Comparison of ENCODE assay signal across 10 mouse cellular contexts in the genomic region with DNA sequence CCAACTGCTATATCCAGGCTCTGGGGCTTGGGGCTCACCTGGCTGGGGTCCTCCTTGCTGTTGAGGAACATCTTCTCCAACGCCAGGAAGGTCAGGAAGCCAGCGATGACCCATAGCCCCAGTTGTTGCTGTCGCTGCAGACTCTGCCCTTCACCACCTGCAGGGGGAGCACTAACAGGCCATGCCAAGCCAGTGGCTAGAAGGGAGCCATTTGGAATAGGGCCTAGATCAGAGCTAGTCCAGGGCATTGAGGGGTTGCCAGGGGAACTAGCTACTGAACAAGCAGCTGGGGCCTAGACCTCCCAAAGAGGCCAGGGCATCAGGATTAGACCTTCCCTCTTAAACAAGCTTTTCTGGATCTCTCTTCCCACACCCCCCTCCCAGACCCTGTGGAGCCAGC. TPM values are rescaled to one million over a fixed set of nuclear protein-coding genes. Genes with fewer than 3 reads are reported as not detected.
DNase-seq lines count a peak whose midpoint lies in the region; ATAC-seq lines count a peak whose summit lies in the region.
"Had no signal": no experiment of that assay in that cellular context is flagged by ENCODE, and none has a peak within 500 bp of the region (broad histone marks: within the 10 kb centered on the region; RNA-seq: fewer than 3 reads in every experiment).

No protein-coding gene starts in this region.

- no peak overlapping the region for H3K4me2 ChIP-seq in midbrain, embryonic 11.5 days
- H3K4me2 ChIP-seq in intestine, embryonic 15.5 days (replicated peaks) = no peak overlapping the region
- H3K4me2 ChIP-seq: liver, embryonic 15.5 days; stomach, embryonic 15.5 days had no signal

- H3K36me3 ChIP-seq in midbrain, embryonic 10.5 days = peaks cover 63% of the 10 kb centered on the region
- peaks cover 9% of the 10 kb centered on the region for H3K36me3 ChIP-seq in midbrain, embryonic 11.5 days (ENCODE audit: control insufficient read depth, insufficient read depth, low read length)
- peaks cover 22% of the 10 kb centered on the region for H3K36me3 ChIP-seq in intestine, embryonic 15.5 days

- no peaks in the 10 kb centered on the region for H3K9me3 ChIP-seq in midbrain, embryonic 10.5 days (replicated peaks)
- H3K9me3 ChIP-seq in midbrain, embryonic 11.5 days (ENCODE audit: control insufficient read depth, low read length) = no peaks in the 10 kb centered on the region
- H3K9me3 ChIP-seq in intestine, embryonic 15.5 days = no peaks in the 10 kb centered on the region
- H3K9me3 ChIP-seq: liver, embryonic 15.5 days; stomach, embryonic 15.5 days had no signal

- no peak overlapping the region for H3K4me3 ChIP-seq in midbrain, embryonic 10.5 days
- no peak overlapping the region for H3K4me3 ChIP-seq in midbrain, embryonic 11.5 days (ENCODE audit: low read depth, low read length)
- no peak overlapping the region for H3K4me3 ChIP-seq in intestine, embryonic 15.5 days (replicated peaks)
- H3K4me3 ChIP-seq: liver, embryonic 15.5 days; stomach, embryonic 15.5 days had no signal

- no peak for ATAC-seq in cerebellum, adult (ENCODE audit: insufficient number of reproducible peaks, low FRiP score, low TSS enrichment)
- no peak for ATAC-seq in midbrain, embryonic 11.5 days (ENCODE audit: low FRiP score)
- ATAC-seq in monocyte, adult 5-6 weeks (replicated peaks; ENCODE audit: insufficient number of reproducible peaks, low FRiP score, low TSS enrichment, poor library complexity, severe bottlenecking) = 0 out of 2 replicates have a peak, but pooled peaks have one; percentile 14
- no peak for ATAC-seq in intestine, embryonic 15.5 days

- H3K27ac ChIP-seq in midbrain, embryonic 10.5 days (replicated peaks) = no peak overlapping the region
- no peak overlapping the region for H3K27ac ChIP-seq in midbrain, embryonic 11.5 days (ENCODE audit: low read depth, low read length)
- no peak overlapping the region for H3K27ac ChIP-seq in intestine, embryonic 15.5 days
- H3K27ac ChIP-seq: liver, embryonic 15.5 days; stomach, embryonic 15.5 days had no signal

- H3K27me3 ChIP-seq in midbrain, embryonic 10.5 days (ENCODE audit: low read depth, poor library complexity, severe bottlenecking) = 0 out of 2 replicates have a peak, but pooled peaks cover 5% of the 10 kb centered on the region
- H3K27me3 ChIP-seq in midbrain, embryonic 11.5 days (ENCODE audit: control insufficient read depth, insufficient read depth, low read length) = no peaks in the 10 kb centered on the region
- no peaks in the 10 kb centered on the region for H3K27me3 ChIP-seq in intestine, embryonic 15.5 days (replicated peaks)
- H3K27me3 ChIP-seq: liver, embryonic 15.5 days; stomach, embryonic 15.5 days had no signal

- H3K4me1 ChIP-seq in midbrain, embryonic 10.5 days = peaks cover 23% of the 10 kb centered on the region
- peaks cover 11% of the 10 kb centered on the region for H3K4me1 ChIP-seq in midbrain, embryonic 11.5 days (ENCODE audit: control insufficient read depth, insufficient read depth, low read length)
- H3K4me1 ChIP-seq in intestine, embryonic 15.5 days (replicated peaks) = peaks cover 21% of the 10 kb centered on the region; the same call in 1 of the 2 replicates

- DNase-seq in cerebellum, adult 11 months = peak; percentile 34
- DNase-seq in midbrain, embryonic 10.5 days (ENCODE audit: low spot score) = peak; percentile 44
- no peak for DNase-seq in midbrain, embryonic 11.5 days (ENCODE audit: low spot score, missing footprints)
- peak; percentile 72 for DNase-seq in brain, adult 2 months (ENCODE audit: low read depth, low spot score)
- peak; percentile 69 for DNase-seq in kidney, adult 9 months

- WGBS in midbrain, embryonic 10.5 days = 51% methylated on average over 3 of the region's 3 CpGs
- 57% methylated on average over 3 of the region's 3 CpGs for WGBS in midbrain, embryonic 11.5 days
- WGBS in intestine, embryonic 15.5 days = 48% methylated on average over 3 of the region's 3 CpGs

- H3K9ac ChIP-seq in midbrain, embryonic 11.5 days (ENCODE audit: low read length) = no peak overlapping the region
- no peak overlapping the region for H3K9ac ChIP-seq in intestine, embryonic 15.5 days
- H3K9ac ChIP-seq: liver, embryonic 15.5 days; stomach, embryonic 15.5 days had no signal

RNA-seq across cellular contexts. Expression of a gene that starts 4.7 kb away (rescaled TPM):
- polyA plus RNA-seq in midbrain, embryonic 10.5 days (2016; fragmentation: Nextera tagmentation; extraction: Ambion mirVana) = 20.5 and 26.3 TPM in 2 replicates
- 16.6 and 18.9 TPM in 2 replicates for polyA plus RNA-seq in midbrain, embryonic 11.5 days (2014; fragmentation: Nextera tagmentation; extraction: Ambion mirVana)
- total RNA-seq in monocyte, adult 5-6 weeks (2017) = 15.6 to 33.3 TPM (median 26.7 TPM) in 3 replicates
- 26.5 and 32.4 TPM in 2 replicates for polyA plus RNA-seq in intestine, embryonic 15.5 days (2015; fragmentation: Nextera tagmentation; extraction: Ambion mirVana)

RNA-seq across cellular contexts. Expression of a gene that starts 11.7 kb away (rescaled TPM):
- 363 TPM in 2 replicates for polyA plus RNA-seq in midbrain, embryonic 10.5 days (2016; fragmentation: Nextera tagmentation; extraction: Ambion mirVana)
- polyA plus RNA-seq in midbrain, embryonic 11.5 days (2014; fragmentation: Nextera tagmentation; extraction: Ambion mirVana) = 364 and 369 TPM in 2 replicates
- 235 to 255 TPM (median 248 TPM) in 3 replicates for total RNA-seq in monocyte, adult 5-6 weeks (2017)
- 232 and 236 TPM in 2 replicates for polyA plus RNA-seq in intestine, embryonic 15.5 days (2015; fragmentation: Nextera tagmentation; extraction: Ambion mirVana)

RNA-seq across cellular contexts. Expression of a gene that starts 16.6 kb away (rescaled TPM):
- 3.6 and 5.6 TPM in 2 replicates for polyA plus RNA-seq in midbrain, embryonic 10.5 days (2016; fragmentation: Nextera tagmentation; extraction: Ambion mirVana)
- polyA plus RNA-seq in midbrain, embryonic 11.5 days (2014; fragmentation: Nextera tagmentation; extraction: Ambion mirVana) = 4.0 and 4.5 TPM in 2 replicates
- total RNA-seq in monocyte, adult 5-6 weeks (2017) = 306 to 616 TPM (median 505 TPM) in 3 replicates
- polyA plus RNA-seq in intestine, embryonic 15.5 days (2015; fragmentation: Nextera tagmentation; extraction: Ambion mirVana) = 7.9 and 8.9 TPM in 2 replicates

RNA-seq across cellular contexts. Expression of a gene that starts 30.1 kb away (rescaled TPM):
- polyA plus RNA-seq in midbrain, embryonic 10.5 days (2016; fragmentation: Nextera tagmentation; extraction: Ambion mirVana) = 1.7 and 2.0 TPM in 2 replicates
- polyA plus RNA-seq in midbrain, embryonic 11.5 days (2014; fragmentation: Nextera tagmentation; extraction: Ambion mirVana) = 0.63 and 0.98 TPM in 2 replicates
- 4.3 TPM in 1 of 3 replicates, not detected in the others for total RNA-seq in monocyte, adult 5-6 weeks (2017)
- polyA plus RNA-seq in intestine, embryonic 15.5 days (2015; fragmentation: Nextera tagmentation; extraction: Ambion mirVana) = 1.2 and 1.5 TPM in 2 replicates

RNA-seq across cellular contexts. Expression of a gene that starts 52.4 kb away (rescaled TPM):
- polyA plus RNA-seq in midbrain, embryonic 10.5 days (2016; fragmentation: Nextera tagmentation; extraction: Ambion mirVana) = 0.02 TPM in 1 of 2 replicates, not detected in the other
- polyA plus RNA-seq in midbrain, embryonic 11.5 days (2014; fragmentation: Nextera tagmentation; extraction: Ambion mirVana) = not detected in 2 replicates
- 1.4 to 5.2 TPM (median 3.7 TPM) in 3 replicates for total RNA-seq in monocyte, adult 5-6 weeks (2017)
- 0.05 and 0.06 TPM in 2 replicates for polyA plus RNA-seq in intestine, embryonic 15.5 days (2015; fragmentation: Nextera tagmentation; extraction: Ambion mirVana)
